ENCODE assay signal across 9 mouse cellular contexts in genomic region chr11:61616523-61617292, GRCm38 (mm10). TPM values are rescaled to one million over a fixed set of nuclear protein-coding genes. Genes with fewer than 3 reads are reported as not detected.
DNase-seq lines count a peak whose midpoint lies in the region; ATAC-seq and TF ChIP-seq lines count a peak whose summit lies in the region.
"Had no signal": no experiment of that assay in that cellular context is flagged by ENCODE, and none has a peak within 500 bp of the region (broad histone marks: within the 10 kb centered on the region; RNA-seq: fewer than 3 reads in every experiment).

No protein-coding gene starts in this region.

- no peak for TF ChIP-seq CTCF in hindbrain, postnatal 0 days (IDR thresholded peaks at IDR 0.05; ENCODE audit: low read depth)
- TF ChIP-seq CTCF in CH12.LX (conservative IDR thresholded peaks at IDR 0.05 in 1 of 2, IDR thresholded peaks at IDR 0.05 in 1 of 2; ENCODE audit: low read depth in 2 of 2, low read length in 2 of 2), result no peak
- no peak for TF ChIP-seq CTCF in embryonic fibroblast, embryonic 13.5 days (IDR thresholded peaks at IDR 0.05; ENCODE audit: borderline replicate concordance, insufficient read depth, low read length)

- H3K36me3 ChIP-seq in hindbrain, embryonic 10.5 days, result no peaks in the 10 kb centered on the region
- H3K36me3 ChIP-seq in hindbrain, postnatal 0 days (ENCODE audit: insufficient read depth, low read length), result no peaks in the 10 kb centered on the region
- no peaks in the 10 kb centered on the region for H3K36me3 ChIP-seq in CH12.LX (replicated peaks in 1 of 2; ENCODE audit: control insufficient read depth in 1 of 2, insufficient read depth in 1 of 2, low read length in 1 of 2)
- H3K36me3 ChIP-seq in limb, embryonic 14.5 days (ENCODE audit: control insufficient read depth, insufficient read depth, low read length), result no peaks in the 10 kb centered on the region

- no peak overlapping the region for H3K9ac ChIP-seq in hindbrain, postnatal 0 days (replicated peaks; ENCODE audit: low read length)
- H3K9ac ChIP-seq in CH12.LX (ENCODE audit: insufficient read depth, low read depth), result no peak overlapping the region
- 0 out of 2 replicates have a peak overlapping the region, but pooled peaks have one; percentile 28 for H3K9ac ChIP-seq in limb, embryonic 14.5 days (ENCODE audit: low read depth, low read length, severe bottlenecking)

- H3K4me1 ChIP-seq in hindbrain, embryonic 10.5 days (replicated peaks), result peaks cover 37% of the 10 kb centered on the region
- peaks cover 7% of the 10 kb centered on the region for H3K4me1 ChIP-seq in hindbrain, postnatal 0 days (ENCODE audit: insufficient read depth, low read length)
- peaks cover 7 to 22% of the 10 kb centered on the region in 2 experiments for H3K4me1 ChIP-seq in CH12.LX (ENCODE audit: control insufficient read depth in 1 of 2, insufficient read depth in 2 of 2)
- peaks cover 9% of the 10 kb centered on the region; the same call in 1 of the 2 replicates for H3K4me1 ChIP-seq in embryonic fibroblast, embryonic 13.5 days (ENCODE audit: control insufficient read depth, insufficient read depth, low read length)
- peaks cover 17% of the 10 kb centered on the region for H3K4me1 ChIP-seq in limb, embryonic 14.5 days (ENCODE audit: control insufficient read depth, insufficient read depth, low read length)

- H3K9me3 ChIP-seq in hindbrain, embryonic 10.5 days, result no peaks in the 10 kb centered on the region
- no peaks in the 10 kb centered on the region for H3K9me3 ChIP-seq in hindbrain, postnatal 0 days (ENCODE audit: low read length)
- H3K9me3 ChIP-seq in CH12.LX (replicated peaks; ENCODE audit: low read length), result no peaks in the 10 kb centered on the region
- H3K9me3 ChIP-seq in limb, embryonic 14.5 days (ENCODE audit: control insufficient read depth, low read length), result no peaks in the 10 kb centered on the region

- H3K4me3 ChIP-seq in hindbrain, embryonic 10.5 days, result peak overlapping the region; percentile 37; the same call in 1 of the 2 replicates
- no peak overlapping the region for H3K4me3 ChIP-seq in hindbrain, postnatal 0 days (ENCODE audit: low read length)
- H3K4me3 ChIP-seq in CH12.LX (replicated peaks in 1 of 3; ENCODE audit: low read depth in 2 of 3, low read length in 2 of 3, poor library complexity in 1 of 3), result no peak overlapping the region
- H3K4me3 ChIP-seq in embryonic fibroblast, embryonic 13.5 days (ENCODE audit: insufficient read depth, low read length), result no peak overlapping the region
- no peak overlapping the region for H3K4me3 ChIP-seq in limb, embryonic 14.5 days (replicated peaks; ENCODE audit: low read length)
- H3K4me3 ChIP-seq: erythroblast, embryonic 14.5 days had no signal

- 0 out of 2 replicates have a peak, but pooled peaks have one; percentile 17 for TF ChIP-seq EP300 in CH12.LX (IDR thresholded peaks at IDR 0.05; ENCODE audit: low read length)

- 59% methylated on average over 9 of the region's 9 CpGs for WGBS in hindbrain, embryonic 10.5 days
- WGBS in hindbrain, postnatal 0 days, result 61% methylated on average over 9 of the region's 9 CpGs
- 66% methylated on average over 9 of the region's 9 CpGs for WGBS in limb, embryonic 14.5 days

- peak overlapping the region; percentile 64 for H3K27ac ChIP-seq in hindbrain, embryonic 10.5 days
- no peak overlapping the region for H3K27ac ChIP-seq in hindbrain, postnatal 0 days
- no peak overlapping the region for H3K27ac ChIP-seq in CH12.LX (ENCODE audit: insufficient read depth, low read depth)
- peak overlapping the region; percentile 89 for H3K27ac ChIP-seq in embryonic fibroblast, embryonic 13.5 days (ENCODE audit: insufficient read depth, low read length)
- no peak overlapping the region; the same call in 1 of the 2 replicates for H3K27ac ChIP-seq in limb, embryonic 14.5 days (replicated peaks; ENCODE audit: low read depth, low read length)

- dilution Hi-C loops in CH12.LX (cut with MboI; ENCODE audit: extremely low pct_ligation_motif_present, extremely low pct_unique_long_range_greater_than_20kb, low sequenced_read_pairs), result no loop called here

- H3K4me2 ChIP-seq in hindbrain, postnatal 0 days (ENCODE audit: low read depth, low read length), result no peak overlapping the region
- no peak overlapping the region for H3K4me2 ChIP-seq in CH12.LX (ENCODE audit: insufficient read depth, low read depth, poor library complexity, severe bottlenecking)
- peak overlapping the region; percentile 62; the same call in 1 of the 2 replicates for H3K4me2 ChIP-seq in limb, embryonic 14.5 days (replicated peaks; ENCODE audit: low read depth, low read length, severe bottlenecking)

- no peak for TF ChIP-seq POLR2A in CH12.LX (IDR thresholded peaks at IDR 0.05; ENCODE audit: low read depth, low read length)
- TF ChIP-seq POLR2A in embryonic fibroblast, embryonic 13.5 days (IDR thresholded peaks at IDR 0.05; ENCODE audit: low read depth, low read length), result no peak
- no peak for TF ChIP-seq POLR2A in limb, embryonic 14.5 days (IDR thresholded peaks at IDR 0.05; ENCODE audit: borderline replicate concordance, extremely low read depth, insufficient read depth, insufficient read length)

- no peak for DNase-seq in hindbrain, embryonic 10.5 days (ENCODE audit: low spot score)
- DNase-seq in hindbrain, postnatal 0 days (ENCODE audit: low spot score), result no peak
- DNase-seq in CH12.LX (ENCODE audit: extremely low read depth), result no peak
- no peak for DNase-seq in limb, embryonic 14.5 days (ENCODE audit: low spot score)
- no peak for DNase-seq in embryo, embryonic 10.5 days (ENCODE audit: low spot score)
- DNase-seq in adrenal gland, adult 2 months, result no peak
- DNase-seq in ovary, postnatal 14 days (ENCODE audit: low spot score), result no peak

- no peak for TF ChIP-seq RAD21 in CH12.LX (IDR thresholded peaks at IDR 0.05; ENCODE audit: low read depth, low read length)

- no peak for ATAC-seq in hindbrain, postnatal 0 days
- no peak for ATAC-seq in limb, embryonic 14.5 days (ENCODE audit: low FRiP score, low read depth)

- in situ Hi-C loops in CH12.LX (cut with MboI; ENCODE audit: low pct_ligation_motif_present, low pct_unique_long_range_greater_than_20kb, low sequenced_read_pairs), result loop anchor here (5.0 kb wide), 1 partner anchor 199 kb away; no protein-coding TSS in a partner anchor

- H3K79me2 ChIP-seq in CH12.LX (replicated peaks; ENCODE audit: control insufficient read depth, extremely low read depth, insufficient read depth, poor library complexity, severe bottlenecking), result no peaks in the 10 kb centered on the region

- peaks cover 22% of the 10 kb centered on the region for H3K27me3 ChIP-seq in hindbrain, embryonic 10.5 days (ENCODE audit: insufficient read depth, poor library complexity, severe bottlenecking)
- H3K27me3 ChIP-seq in hindbrain, postnatal 0 days (ENCODE audit: insufficient read depth, low read length), result no peaks in the 10 kb centered on the region
- H3K27me3 ChIP-seq in CH12.LX (replicated peaks), result peaks cover 54% of the 10 kb centered on the region
- no peaks in the 10 kb centered on the region for H3K27me3 ChIP-seq in limb, embryonic 14.5 days (ENCODE audit: control insufficient read depth, insufficient read depth, low read length)

TF ChIP-seq in CH12.LX, 34 proteins besides CTCF, POLR2A, EP300 and RAD21:
- peak; percentile 50; the same call in 1 of the 2 replicates for TF ChIP-seq ETS1 (conservative IDR thresholded peaks at IDR 0.05; ENCODE audit: low read depth, low read length)
- no peak for TF ChIP-seq MEF2A (IDR thresholded peaks at IDR 0.05; ENCODE audit: borderline replicate concordance, low read depth, low read length)
TF ChIP-seq in CH12.LX: peak in this region for 1.

RNA-seq across cellular contexts. Expression of gene Grap, which starts 36.4 kb away (rescaled TPM):
- polyA plus RNA-seq in hindbrain, embryonic 10.5 days (2016; fragmentation: Nextera tagmentation; extraction: Ambion mirVana), result 7.8 and 8.6 TPM in 2 replicates
- 7.4 and 11.9 TPM in 2 replicates for total RNA-seq in hindbrain, postnatal 0 days (2014; rRNA removed)
- 7.7 and 8.1 TPM in 2 replicates for polyA plus RNA-seq in hindbrain, postnatal 0 days (2015; fragmentation: Nextera tagmentation; extraction: Ambion mirVana)
- total RNA-seq in CH12.LX (2012; rRNA removed), result 379 and 412 TPM in 2 replicates
- 264 and 274 TPM in 2 replicates for total RNA-seq in CH12.LX (2014; rRNA removed)
- 280 and 294 TPM in 2 replicates for polyA plus RNA-seq in CH12.LX (2012; ENCODE audit: insufficient read length, low read depth)
- polyA plus RNA-seq in embryonic fibroblast, embryonic 13.5 days (2011; ENCODE audit: insufficient read length, low read depth, missing spikeins), result 0.30 and 0.32 TPM in 2 replicates
- 4.7 and 5.1 TPM in 2 replicates for polyA plus RNA-seq in limb, embryonic 14.5 days (2012; rRNA removed)
- 4.9 and 5.6 TPM in 2 replicates for polyA plus RNA-seq in limb, embryonic 14.5 days (2014; fragmentation: Nextera tagmentation; extraction: Ambion mirVana)
- total RNA-seq in adrenal gland, adult 2 months (2021), result 10 to 100 TPM in 1 of 2 experiments, 1 to 10 TPM in 1; 5.4 to 10.7 TPM
- 10.4 and 12.4 TPM in 2 replicates for polyA plus RNA-seq in adrenal gland, adult 2 months (2012; rRNA removed)

RNA-seq across cellular contexts. Expression of gene Epn2, which starts 37.2 kb away (rescaled TPM):
- polyA plus RNA-seq in hindbrain, embryonic 10.5 days (2016; fragmentation: Nextera tagmentation; extraction: Ambion mirVana), result 23.3 and 25.7 TPM in 2 replicates
- total RNA-seq in hindbrain, postnatal 0 days (2014; rRNA removed), result 76.4 and 84.2 TPM in 2 replicates
- polyA plus RNA-seq in hindbrain, postnatal 0 days (2015; fragmentation: Nextera tagmentation; extraction: Ambion mirVana), result 56.1 and 59.9 TPM in 2 replicates
- total RNA-seq in CH12.LX (2012; rRNA removed), result 9.6 and 13.8 TPM in 2 replicates
- total RNA-seq in CH12.LX (2014; rRNA removed), result 8.8 and 10.1 TPM in 2 replicates
- polyA plus RNA-seq in CH12.LX (2012; ENCODE audit: insufficient read length, low read depth), result 7.2 and 8.9 TPM in 2 replicates
- 34.8 and 35.6 TPM in 2 replicates for polyA plus RNA-seq in embryonic fibroblast, embryonic 13.5 days (2011; ENCODE audit: insufficient read length, low read depth, missing spikeins)
- polyA plus RNA-seq in limb, embryonic 14.5 days (2012; rRNA removed), result 35.1 and 40.6 TPM in 2 replicates
- polyA plus RNA-seq in limb, embryonic 14.5 days (2014; fragmentation: Nextera tagmentation; extraction: Ambion mirVana), result 31.1 and 39.8 TPM in 2 replicates
- 10 to 100 TPM; 20.6 to 29.5 TPM for total RNA-seq in adrenal gland, adult 2 months (2021)
- polyA plus RNA-seq in adrenal gland, adult 2 months (2012; rRNA removed), result 18.2 and 18.6 TPM in 2 replicates
- polyA plus RNA-seq: erythroblast, embryonic 14.5 days had no signal

Comparison
In these comparisons a context has a peak if more than half of its experiments do, and no peak if none do; other contexts are left out.
1. H3K27ac ChIP-seq: peak in hindbrain, embryonic 10.5 days (single experiment) and embryonic fibroblast, embryonic 13.5 days (single experiment); none in hindbrain, postnatal 0 days (single experiment), CH12.LX (single experiment) and limb, embryonic 14.5 days (single experiment).
2. RNA of gene Grap, which starts 36.4 kb away (polyA plus RNA-seq): 280 to 294 TPM in CH12.LX; 10.4 to 12.4 TPM in adrenal gland, adult 2 months, 7.8 to 8.6 TPM in hindbrain, embryonic 10.5 days, 7.7 to 8.1 TPM in hindbrain, postnatal 0 days, 4.7 to 5.6 TPM in limb, embryonic 14.5 days and 0.30 to 0.32 TPM in embryonic fibroblast, embryonic 13.5 days; every median in the first group is over 10 times any median in the second.